Mouse (Mus musculus): ENCODE results near the gene Zfp846. TPM values are rescaled to one million over a fixed set of nuclear protein-coding genes. Genes with fewer than 3 reads are reported as not detected.
"Not testable (repeated sequence)": the region's sequence is repeated elsewhere in the genome, so short reads cannot be mapped to it uniquely, and the experiment has no call there.

Zfp846 gene
- 10 to 100 TPM in 1 of 2 experiments, 1 to 10 TPM in 1; 5.8 to 13.3 TPM for total RNA-seq (2021)
- long read RNA-seq, experiment 1, full-length matches to known transcripts, result 1 of 4 reads
- long read RNA-seq, experiment 1, partial matches to known transcripts, result 3 of 4 reads
- long read RNA-seq, experiment 1, other reads (novel, unspliced or antisense), result 0 of 4 reads
- long read RNA-seq, experiment 2, full-length matches to known transcripts, result 2 of 3 reads
- long read RNA-seq, experiment 2, partial matches to known transcripts, result 0 of 3 reads
- long read RNA-seq, experiment 2, other reads (novel, unspliced or antisense), result 1 of 3 reads

DNA sequence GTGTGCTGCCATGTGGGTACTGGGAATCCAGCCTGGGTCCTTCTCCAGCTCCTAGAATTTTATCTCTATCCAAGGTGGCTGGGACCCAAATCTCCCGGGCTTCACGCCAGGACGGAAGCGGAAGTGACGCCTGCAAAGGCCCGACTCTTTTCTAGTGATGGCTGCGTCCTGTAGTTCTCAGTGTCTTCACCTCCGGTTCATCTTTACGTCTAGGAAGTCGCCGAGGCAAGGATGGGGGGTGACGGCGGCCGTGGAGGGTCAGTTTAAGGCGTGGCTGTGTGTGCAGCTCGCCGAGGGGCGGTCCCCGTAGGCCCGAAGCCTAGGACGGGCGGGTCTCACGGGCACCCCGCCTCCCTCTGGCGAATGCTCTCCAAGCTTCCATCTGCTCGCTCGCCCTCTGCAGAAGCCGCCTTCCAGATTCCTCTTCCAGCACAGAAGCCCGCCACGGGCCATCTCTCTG lies at the start of gene Zfp846:
TSS of gene Zfp846 (plus strand) at position 117 of the 460 bp plus-strand sequence.
- peak; percentile 99 for DNase-seq

DNA sequence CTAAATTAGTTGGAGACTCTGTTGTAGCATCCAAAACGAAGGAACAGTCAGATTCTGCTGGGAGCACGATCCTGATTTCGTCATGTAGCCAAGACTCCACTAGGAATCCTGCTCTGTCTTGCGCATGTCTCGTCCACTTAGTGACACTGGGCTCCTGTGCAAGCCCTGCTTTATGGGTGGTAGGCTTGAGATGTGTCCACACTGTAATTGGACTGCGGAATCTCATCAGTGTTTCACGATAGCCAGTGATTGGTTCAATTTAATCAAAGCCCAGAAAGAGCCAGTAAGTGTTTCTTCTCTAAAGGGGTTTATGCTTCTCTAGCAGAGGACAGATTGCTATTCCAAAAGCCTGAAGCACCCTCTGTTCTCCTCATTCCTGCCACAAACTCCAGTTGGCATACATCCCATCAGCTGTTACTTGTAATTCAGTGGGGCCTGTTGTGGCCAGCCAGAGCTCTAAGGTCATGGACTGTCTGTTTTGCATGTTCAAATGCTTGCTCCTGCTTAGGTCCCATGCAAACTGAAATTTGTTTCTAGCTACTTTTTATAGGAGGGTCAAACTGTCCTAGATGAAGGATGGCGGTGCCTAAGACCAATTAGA lies 46.7 kb upstream of the Zfp846 start:
- peak; percentile 11 for DNase-seq

DNA sequence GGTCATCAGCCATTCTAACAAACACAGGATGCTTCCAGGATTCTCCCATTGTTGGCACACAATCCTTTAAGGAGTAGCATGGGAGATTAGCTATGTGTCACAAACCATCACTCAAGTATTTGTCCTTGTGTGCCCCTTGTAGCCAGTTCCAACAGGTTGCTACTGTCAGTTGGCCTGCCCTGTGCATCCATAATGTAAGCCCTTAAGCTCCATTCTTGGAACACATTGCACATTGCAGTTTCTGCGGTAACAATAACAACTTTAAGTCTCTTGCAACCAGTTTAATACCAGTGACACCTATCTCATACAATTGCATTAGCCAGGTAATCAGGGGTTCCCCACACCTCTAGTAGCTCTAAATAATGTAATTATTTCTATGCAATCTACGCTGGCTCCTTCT lies 44.5 kb upstream of the Zfp846 start:
- DNase-seq, result no peak

DNA sequence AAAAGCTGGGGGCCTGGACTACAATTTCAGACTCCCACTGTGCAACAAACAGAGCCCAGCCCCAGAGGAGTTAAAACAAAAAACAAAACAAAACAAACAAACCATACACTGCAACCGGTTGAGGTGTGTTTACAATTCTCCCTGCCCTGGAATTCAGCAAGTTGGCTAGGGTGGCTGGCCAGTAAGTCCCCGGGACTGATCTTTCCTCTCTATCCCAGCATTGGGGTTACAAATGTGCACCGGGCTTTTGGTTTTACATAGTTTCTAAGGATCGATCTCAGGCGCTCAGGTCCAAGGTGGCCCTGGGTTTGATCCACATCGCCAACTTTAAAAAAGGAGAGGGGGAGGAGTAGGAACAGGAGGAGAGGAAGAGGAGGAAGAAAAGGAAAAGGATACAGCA lies 37.6 kb upstream of the Zfp846 start:
- no peak for DNase-seq

DNA sequence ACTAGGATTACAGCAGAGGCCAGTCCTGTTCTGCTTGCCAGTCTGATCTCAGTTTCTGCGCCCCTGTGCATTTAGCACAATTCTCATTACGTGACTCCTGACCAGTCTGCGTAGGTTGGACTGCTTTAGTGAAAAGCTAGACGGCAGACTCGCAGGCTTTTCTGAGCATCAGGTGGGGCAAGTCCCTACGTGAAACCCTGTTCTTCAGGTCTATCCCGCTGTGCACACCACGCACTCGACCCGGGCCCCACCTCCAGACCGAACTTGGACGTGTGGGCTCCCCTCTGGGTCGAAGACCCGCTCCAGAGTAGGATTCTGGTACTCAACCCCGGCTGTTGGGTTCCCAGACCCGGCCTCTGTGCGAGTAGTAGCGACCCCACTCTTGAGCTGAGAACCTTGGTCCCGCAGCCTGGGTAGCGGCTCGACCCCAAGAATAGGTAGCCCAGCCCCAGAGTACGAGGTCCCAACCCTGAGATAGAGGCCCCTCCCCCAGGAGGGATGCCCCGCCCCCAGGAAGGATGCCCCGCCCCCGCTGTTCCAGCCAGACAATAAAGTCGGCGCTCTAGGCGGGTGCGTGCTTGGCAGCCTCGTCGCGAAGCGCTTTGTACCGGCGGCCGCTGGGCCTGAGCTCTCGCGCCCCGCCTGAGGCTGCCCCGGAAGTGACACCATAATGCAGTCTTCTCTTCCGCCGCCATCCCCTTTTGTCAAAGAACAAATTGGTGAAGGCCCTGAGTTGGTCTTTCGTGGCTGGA lies 36.8 kb upstream of the Zfp846 start:
- DNase-seq, result peak; percentile 94

DNA sequence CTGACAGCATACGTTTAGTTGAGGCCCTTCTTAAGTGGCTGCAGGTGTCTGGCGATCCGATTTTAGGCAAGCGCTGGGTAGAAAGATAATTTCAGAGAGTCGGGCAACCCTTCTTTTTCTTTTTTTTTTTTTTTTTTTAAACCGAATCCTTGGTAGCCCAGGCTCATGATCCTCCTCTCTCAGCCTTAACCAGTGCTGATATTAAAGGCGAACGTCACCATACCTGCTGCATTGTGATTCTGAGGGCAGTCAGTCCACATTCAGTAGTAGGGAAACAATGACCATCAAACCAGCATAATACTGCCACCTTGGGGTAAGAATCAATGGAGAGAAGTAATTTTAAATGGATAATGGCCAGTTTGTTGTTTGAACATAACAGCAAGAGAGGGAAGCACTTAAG lies 35.9 kb upstream of the Zfp846 start:
- DNase-seq, result peak; percentile 28

DNA sequence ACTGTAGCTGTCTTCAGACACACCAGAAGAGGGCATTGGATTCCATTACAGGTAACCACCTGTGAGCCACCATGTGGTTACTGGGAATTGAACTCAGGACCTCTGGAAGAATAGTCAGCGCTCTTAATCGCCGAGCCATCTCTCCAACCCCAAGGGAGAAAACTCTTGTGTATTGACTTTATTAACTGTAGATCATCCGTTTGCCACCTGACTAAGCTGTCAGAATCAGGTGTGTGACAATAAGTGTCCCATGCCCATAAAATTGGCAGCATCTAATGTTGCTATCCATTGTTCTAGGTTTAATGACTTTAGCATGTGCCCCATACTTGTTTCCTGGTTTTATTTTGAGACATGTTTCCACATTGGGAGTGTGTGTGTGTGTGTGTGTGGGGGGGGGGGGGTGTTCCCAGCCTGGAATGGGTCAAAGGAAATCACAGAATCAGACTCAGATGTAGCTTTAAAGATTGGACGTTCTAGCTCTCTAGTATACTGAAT lies 29.3 kb upstream of the Zfp846 start:
- DNase-seq, result no peak

DNA sequence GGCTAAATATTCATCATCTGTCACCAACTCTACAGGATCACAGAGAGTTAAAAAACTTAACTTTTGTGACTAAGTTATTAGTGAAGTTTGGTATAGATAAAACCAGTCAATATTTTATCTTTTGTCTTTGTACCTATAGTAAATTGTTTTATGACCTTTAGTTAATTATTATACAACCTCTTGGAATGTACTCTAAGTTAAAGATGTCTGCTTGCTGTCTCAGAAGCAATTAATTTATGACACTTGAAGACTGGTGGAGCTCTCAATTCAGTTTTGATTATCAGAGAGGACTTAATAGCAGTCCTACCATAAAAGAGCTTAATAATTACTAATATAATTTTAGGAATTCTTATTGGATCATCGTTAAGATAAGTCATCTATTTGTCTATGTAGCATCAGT lies 28.4 kb upstream of the Zfp846 start:
- DNase-seq, result no peak

DNA sequence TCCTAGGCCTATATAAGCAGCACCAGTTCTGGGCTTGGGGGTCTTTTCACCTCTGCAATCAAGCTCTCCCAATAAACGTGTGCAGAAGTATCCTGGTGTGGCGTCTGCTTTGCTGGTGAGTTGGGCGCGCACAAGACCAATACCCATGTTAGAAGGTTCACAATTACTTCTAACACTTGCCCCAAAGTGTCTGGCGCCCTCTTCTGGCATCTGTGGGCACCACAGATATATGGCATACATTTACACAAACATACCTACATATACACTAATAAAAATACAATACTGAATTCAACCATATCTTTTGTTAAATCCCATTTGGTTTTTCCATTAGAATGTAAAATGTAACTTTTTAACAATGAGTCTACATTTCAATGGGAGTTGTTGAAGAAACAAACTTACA lies 18.9 kb upstream of the Zfp846 start:
- DNase-seq, result no peak

DNA sequence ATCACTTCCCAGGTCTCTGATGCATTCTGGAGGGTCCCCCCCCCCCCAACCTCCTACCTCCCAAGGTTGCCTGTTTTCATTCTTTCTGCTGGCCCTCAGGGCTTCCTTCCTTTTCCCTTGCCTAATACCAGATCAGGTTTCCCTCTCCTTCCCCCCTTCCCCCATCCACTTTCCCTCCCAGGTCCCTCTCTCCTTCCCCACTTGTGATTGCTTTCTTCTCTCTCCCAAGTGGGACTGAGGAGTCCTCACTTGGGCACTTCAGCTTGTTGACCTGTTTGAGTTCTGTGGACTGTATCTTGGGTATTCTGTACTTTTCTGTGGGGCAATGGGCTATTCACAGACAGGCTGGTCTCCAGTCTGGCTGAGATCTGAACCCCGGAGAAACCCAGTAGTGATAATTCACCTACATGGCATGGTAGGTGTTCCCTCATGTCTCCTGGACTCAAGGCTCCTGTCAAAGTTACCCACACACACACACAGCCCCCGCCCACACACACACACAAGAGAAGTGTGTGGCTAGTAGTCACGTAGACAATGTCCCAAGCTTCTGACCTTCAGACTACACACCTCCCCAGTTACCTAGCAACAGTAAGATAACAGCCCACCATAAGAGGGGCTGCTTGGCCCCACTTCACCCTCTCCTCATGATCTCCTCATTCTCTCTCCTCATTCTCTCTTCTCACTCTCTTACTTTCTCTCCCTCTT lies 15.6 kb upstream of the Zfp846 start:
- not testable (repeated sequence) for DNase-seq

DNA sequence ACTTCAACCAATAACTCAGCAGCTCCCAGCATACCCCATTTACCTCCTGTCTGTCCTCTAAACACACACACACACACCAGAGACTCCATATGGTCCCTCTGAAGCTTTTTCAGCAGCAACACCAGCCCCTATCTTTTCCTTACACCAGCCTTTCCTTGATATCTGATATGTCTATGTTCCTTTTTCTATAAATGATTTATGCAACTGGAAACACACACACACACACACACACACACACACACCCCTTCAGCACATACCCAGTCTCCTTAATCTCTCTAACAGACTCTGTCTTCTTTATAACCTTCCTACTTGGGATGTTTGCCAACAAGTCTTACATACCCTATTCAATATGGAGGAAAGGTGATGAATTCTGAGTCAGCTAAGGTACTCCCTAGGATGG lies 10.0 kb upstream of the Zfp846 start:
- DNase-seq, result no peak

DNA sequence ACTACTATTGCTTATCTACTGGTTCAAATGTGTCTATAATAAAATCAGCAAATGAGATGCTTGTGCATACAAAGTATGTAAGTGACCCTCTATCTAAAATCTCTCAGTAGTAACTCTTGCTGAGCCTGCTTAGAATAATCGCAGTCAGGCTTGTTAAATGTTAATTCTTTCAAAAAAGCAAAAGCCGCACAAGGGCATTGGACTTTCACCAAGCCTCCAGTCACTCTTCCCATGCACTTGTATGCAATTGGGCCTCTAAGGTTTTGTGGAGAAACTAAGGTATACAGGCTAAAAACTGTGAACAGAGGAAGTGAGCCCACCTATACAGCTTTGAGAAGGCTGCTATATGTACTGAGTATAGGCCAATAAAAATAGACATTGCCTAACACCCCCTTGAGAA lies 4.5 kb upstream of the Zfp846 start:
- no peak for DNase-seq

DNA sequence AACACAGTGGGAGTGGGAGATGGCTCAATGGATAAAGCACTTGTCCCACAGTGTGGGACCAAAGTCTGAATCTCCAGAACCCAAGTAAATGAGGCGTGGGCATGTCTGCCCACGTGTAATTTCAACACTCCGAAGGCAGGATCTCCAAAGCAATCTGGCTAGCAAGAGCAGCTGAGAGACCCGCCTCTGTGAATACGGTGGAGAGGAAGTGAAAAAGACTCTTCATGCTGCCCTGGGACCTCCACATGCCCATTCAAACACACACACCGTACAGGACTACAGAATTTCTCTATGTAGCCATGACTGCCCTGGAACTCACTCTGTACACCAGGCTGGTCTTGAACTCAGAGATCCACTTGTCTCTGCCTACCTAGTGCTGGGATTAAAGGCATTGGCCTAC lies 20.2 kb downstream of the Zfp846 start:
- no peak for DNase-seq

DNA sequence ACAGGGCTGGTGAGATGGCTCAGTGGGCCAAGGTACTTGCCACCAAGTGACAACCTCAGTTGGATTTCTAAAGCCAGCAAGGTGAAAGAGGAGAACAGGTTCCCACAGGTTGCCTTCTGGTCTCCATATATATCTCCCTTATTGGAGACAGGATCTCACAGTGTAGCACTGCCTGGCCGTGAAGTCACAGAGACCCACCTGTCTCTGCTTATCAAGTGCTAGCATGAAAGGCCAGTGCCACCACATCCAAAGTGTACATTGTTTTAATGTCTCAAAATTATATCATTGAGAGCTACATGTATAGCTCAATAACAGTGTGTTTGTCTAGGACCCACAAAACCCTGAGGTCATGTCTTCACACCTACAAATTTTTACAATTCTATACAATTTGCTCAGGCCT lies 25.2 kb downstream of the Zfp846 start:
- DNase-seq, result no peak

DNA sequence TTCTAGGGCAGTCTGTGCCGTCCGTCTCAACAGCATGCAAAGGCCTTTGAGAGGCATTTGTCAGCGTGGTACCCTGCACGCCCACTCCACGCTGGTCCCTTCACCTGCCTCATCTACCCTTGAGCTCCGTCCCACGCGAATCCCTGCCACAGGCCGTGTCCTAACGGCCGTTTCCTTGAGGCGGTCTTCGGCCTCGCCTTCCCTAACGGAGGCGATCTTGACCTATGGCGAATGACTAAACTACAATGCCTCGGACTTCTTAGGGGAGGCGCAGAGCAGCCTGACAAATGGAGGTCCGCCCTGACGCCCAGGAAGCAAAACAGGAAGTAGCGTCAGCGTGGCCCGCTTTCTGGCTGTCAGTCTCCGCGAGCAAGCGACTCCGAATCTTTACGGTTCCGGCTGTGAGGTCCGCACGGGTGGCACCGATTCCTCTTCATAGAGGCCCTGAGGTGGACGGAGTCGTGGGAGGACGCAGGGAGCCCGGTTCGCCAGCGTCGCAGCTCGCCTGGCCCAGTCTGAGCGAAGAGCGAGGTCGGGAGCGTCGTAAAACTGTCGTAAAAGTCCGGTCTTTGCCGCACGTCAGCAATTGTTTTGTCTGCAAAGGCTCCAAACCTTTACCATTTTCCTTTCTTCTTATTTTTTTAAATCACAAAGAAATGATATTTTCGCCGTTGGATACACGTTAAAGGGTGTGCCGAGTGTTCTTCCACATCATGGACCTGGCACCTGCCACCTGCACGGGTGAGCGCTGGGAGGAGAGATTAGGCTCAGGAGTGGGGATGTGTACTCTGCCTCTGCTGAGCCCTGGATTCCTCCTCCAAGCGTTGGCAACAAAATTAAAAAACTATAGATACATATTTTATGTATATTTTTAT lies 26.2 kb downstream of the Zfp846 start:
- peak; percentile 86 for DNase-seq

DNA sequence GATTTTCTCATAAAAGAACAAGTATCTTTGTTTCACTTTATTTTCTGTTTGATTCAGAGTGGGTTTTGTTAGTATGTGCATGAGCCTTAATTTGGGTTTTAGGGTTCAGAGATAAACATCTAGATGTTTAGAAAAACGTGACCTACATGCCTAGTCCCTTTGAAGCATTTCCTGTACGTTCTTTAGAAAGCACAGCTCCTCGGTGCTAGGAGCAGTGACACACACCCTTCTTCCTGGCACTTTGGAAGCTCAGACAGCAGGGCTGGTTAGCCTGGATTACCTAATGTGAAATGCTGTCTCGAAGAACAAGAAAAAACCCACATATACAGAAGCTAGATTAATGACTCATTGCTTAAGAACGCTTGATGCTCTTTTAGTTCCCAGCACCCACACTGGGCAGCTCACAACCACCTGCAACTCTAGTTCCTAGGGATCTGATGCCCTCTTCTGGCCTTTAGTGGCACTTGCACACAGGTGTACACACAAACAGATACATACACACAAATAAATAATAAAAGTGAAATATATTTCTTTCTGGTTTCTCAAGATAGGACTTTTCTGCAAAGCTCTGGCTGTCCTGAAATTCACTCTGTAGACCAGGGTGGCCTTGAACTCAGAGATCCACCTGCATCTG lies 28.9 kb downstream of the Zfp846 start:
- DNase-seq, result no peak

DNA sequence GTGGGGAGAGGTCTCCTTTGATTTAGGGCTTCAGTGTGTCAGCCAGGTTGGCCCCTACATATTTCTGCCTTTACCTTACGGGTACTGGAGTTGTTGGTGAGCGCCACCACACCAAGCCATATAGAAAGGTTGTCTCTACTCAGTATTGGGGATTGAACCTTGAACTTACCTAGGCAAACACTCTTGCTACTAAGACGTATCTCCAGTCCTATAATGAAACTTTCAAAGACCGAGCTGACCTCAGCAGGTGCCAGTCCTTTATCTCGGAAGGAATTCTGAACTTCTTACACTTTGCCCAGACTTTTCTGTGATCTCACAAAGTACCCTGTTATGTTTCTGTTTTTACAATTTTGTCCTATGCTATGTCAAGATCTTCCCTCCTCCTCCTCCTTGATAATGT lies 30.9 kb downstream of the Zfp846 start:
- no peak for DNase-seq

DNA sequence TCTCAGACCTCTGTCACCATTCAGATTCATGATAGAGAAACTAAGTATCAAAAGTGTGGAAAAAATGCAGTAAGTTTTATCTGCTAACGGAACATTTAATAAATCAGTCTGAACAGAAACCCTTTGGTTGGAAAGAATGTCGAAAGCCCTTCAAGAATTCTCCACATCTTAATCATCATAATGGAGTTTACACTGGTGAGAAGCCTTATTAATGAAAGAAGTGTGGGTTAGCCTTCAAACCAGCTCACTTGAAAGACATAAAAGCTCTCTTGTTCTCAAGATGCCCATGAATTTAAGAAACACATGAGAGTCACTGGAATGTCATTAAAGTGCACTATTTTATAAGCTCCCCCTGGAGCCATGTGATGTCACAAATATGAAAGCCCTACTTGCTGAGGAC lies 35.6 kb downstream of the Zfp846 start:
- DNase-seq, result no peak

DNA sequence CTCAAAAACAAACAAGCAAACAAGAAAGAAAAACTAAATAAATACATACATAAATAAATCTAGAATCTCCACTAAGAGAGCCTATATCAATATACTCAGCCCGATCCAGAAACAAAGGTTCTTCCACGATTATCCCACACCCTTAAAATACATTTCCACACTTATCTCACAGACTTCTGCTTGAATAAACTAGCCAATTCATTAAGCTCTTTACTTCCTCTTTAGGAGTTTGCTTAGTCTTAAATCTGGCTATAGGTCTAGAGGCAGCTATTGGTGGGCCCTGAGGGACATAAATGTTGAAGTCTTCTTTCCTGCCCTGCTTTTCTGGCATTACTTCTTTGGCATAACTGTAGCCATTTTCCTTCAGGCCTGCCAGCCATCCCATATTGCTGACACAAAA lies 50.2 kb downstream of the Zfp846 start:
- no peak for DNase-seq

DNA sequence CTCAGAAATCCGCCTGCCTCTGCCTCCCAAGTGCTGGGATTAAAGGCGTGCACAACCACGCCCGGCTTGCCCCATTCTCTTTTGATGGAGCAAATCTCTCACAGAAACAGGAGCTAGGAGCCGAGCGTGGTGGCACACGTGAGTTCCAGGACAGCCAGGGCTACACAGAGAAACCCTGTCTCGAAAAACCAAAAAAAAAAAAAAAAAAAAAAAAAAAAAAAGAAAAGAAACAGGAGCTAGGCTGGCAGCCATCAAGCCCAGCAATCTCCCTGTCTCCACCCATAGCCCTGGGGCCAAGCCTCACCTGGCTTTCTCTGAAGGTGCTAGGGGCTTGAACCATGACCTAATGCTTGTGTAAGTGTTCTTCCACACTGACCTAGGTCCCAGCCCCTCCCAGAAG lies 54.6 kb downstream of the Zfp846 start:
- DNase-seq, result not testable (repeated sequence)

DNA sequence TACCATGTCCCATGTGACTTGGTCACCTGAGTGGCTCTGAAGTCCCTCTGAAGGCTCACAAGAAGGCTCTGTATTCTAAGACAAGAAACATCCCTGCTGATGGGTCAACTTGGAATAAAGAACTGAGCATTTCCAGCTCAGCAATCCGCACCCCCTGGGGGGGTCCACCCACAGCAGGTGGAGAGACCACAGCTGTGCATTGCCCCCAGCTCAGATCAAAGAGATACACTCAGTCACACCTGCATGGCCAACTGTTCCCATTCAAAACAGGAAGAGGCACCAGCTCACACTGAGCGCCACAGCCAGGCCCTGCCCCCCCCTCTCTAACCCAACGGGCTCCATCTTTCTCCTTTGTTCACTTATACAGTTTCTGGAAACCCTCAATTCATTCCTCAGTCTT lies 55.2 kb downstream of the Zfp846 start:
- no peak for DNase-seq

All from adrenal gland, postnatal 10 days (tissue).